ENCODE assay signal across 9 mouse cellular contexts in the genomic region with DNA sequence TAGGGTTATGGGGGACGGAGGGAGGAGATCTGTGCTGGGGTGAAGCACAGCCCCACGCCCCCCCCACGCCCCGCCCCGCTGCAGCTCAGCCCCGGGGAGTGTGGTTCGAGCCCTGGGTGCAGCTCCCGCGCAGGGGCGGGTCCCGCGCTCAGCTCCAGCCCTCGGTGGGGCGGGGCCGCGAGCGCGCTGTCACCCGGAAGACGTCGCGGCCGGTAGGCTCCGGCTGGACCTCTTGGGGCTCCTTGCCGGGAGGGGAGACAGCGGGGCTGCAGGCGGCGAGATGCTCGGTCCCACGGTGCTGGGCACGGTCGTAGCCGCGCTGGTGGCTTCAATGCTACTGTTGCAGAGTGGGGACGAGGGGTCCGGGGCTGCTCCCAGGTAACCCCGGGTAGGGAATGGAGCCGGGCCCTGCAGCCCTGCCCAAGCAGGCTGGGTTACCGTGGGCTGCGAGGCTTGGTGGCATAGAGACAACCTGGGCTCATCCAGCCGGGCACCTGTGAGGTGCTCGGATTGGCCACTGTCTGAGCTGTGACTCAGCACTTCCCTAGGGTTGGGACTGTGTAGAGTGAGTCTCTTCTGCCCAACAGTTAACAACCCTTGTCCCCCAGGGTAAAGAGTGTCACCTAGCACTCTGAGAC. TPM values are rescaled to one million over a fixed set of nuclear protein-coding genes. Genes with fewer than 3 reads are reported as not detected.
DNase-seq lines count a peak whose midpoint lies in the region; ATAC-seq and TF ChIP-seq lines count a peak whose summit lies in the region.
"Had no signal": no experiment of that assay in that cellular context is flagged by ENCODE, and none has a peak within 500 bp of the region (broad histone marks: within the 10 kb centered on the region; RNA-seq: fewer than 3 reads in every experiment).

Gene Htatip2 (plus strand): TSS at position 182 of the 638 bp plus-strand sequence.

- 1% methylated on average over 39 of the region's 42 CpGs for WGBS in hindbrain, postnatal 0 days
- 2% methylated on average over 42 of the region's 42 CpGs for WGBS in limb, embryonic 12.5 days
- WGBS in midbrain, embryonic 12.5 days, result 2% methylated on average over 41 of the region's 42 CpGs

- H3K36me3 ChIP-seq in hindbrain, postnatal 0 days (ENCODE audit: insufficient read depth, low read length), result no peaks in the 10 kb centered on the region
- H3K36me3 ChIP-seq in limb, embryonic 12.5 days, result no peaks in the 10 kb centered on the region
- no peaks in the 10 kb centered on the region for H3K36me3 ChIP-seq in midbrain, embryonic 12.5 days
- no peaks in the 10 kb centered on the region for H3K36me3 ChIP-seq in splenic B cell, adult 2 months (ENCODE audit: control insufficient read depth, insufficient read depth, low read length, poor library complexity, severe bottlenecking)

- H3K9me3 ChIP-seq in hindbrain, postnatal 0 days (ENCODE audit: low read length), result no peaks in the 10 kb centered on the region
- H3K9me3 ChIP-seq in limb, embryonic 12.5 days, result 0 out of 2 replicates have a peak, but pooled peaks cover 6% of the 10 kb centered on the region
- no peaks in the 10 kb centered on the region for H3K9me3 ChIP-seq in midbrain, embryonic 12.5 days

- 0 out of 2 replicates have a peak, but pooled peaks cover 6% of the 10 kb centered on the region for H3K4me1 ChIP-seq in hindbrain, postnatal 0 days (ENCODE audit: insufficient read depth, low read length)
- 0 out of 2 replicates have a peak, but pooled peaks cover 5% of the 10 kb centered on the region for H3K4me1 ChIP-seq in limb, embryonic 12.5 days (replicated peaks)
- H3K4me1 ChIP-seq in midbrain, embryonic 12.5 days, result peaks cover 5% of the 10 kb centered on the region; the same call in 1 of the 2 replicates

- TF ChIP-seq CTCF in hindbrain, postnatal 0 days (IDR thresholded peaks at IDR 0.05; ENCODE audit: low read depth), result no peak

- peak within 1 kb of the TSS; percentile 44 for H3K4me3 ChIP-seq in hindbrain, postnatal 0 days (ENCODE audit: low read length)
- peak within 1 kb of the TSS; percentile 56 for H3K4me3 ChIP-seq in limb, embryonic 12.5 days (replicated peaks)
- peak within 1 kb of the TSS; percentile 45 for H3K4me3 ChIP-seq in midbrain, embryonic 12.5 days

- H3K4me2 ChIP-seq in hindbrain, postnatal 0 days (ENCODE audit: low read depth, low read length), result peak within 1 kb of the TSS; percentile 72
- peak within 1 kb of the TSS; percentile 87 for H3K4me2 ChIP-seq in limb, embryonic 12.5 days
- H3K4me2 ChIP-seq in midbrain, embryonic 12.5 days (replicated peaks), result peak within 1 kb of the TSS; percentile 71

- H3K27ac ChIP-seq in hindbrain, postnatal 0 days, result no peak within 1 kb of the TSS
- H3K27ac ChIP-seq in limb, embryonic 12.5 days, result no peak within 1 kb of the TSS
- no peak within 1 kb of the TSS for H3K27ac ChIP-seq in midbrain, embryonic 12.5 days (replicated peaks)

- peaks cover 13% of the 10 kb centered on the region; the same call in 1 of the 2 replicates for H3K27me3 ChIP-seq in hindbrain, postnatal 0 days (ENCODE audit: insufficient read depth, low read length)
- peaks cover 42% of the 10 kb centered on the region for H3K27me3 ChIP-seq in limb, embryonic 12.5 days
- peaks cover 80% of the 10 kb centered on the region for H3K27me3 ChIP-seq in midbrain, embryonic 12.5 days
- H3K27me3 ChIP-seq in splenic B cell, adult 2 months (ENCODE audit: control insufficient read depth, insufficient read depth, low read length, poor library complexity, severe bottlenecking), result no peaks in the 10 kb centered on the region
- H3K27me3 ChIP-seq: CH12.LX had no signal

- peak within 1 kb of the TSS; percentile 43; the same call in 1 of the 2 replicates for H3K9ac ChIP-seq in hindbrain, postnatal 0 days (replicated peaks; ENCODE audit: low read length)
- peak within 1 kb of the TSS; percentile 58 for H3K9ac ChIP-seq in limb, embryonic 12.5 days (replicated peaks)
- H3K9ac ChIP-seq in midbrain, embryonic 12.5 days (replicated peaks), result peak within 1 kb of the TSS; percentile 54

- ATAC-seq in hindbrain, postnatal 0 days, result peak; percentile 67
- ATAC-seq in limb, embryonic 12.5 days (ENCODE audit: insufficient number of reproducible peaks, insufficient read depth, low FRiP score, low TSS enrichment, low read depth), result peak; percentile 55
- peak; percentile 64 for ATAC-seq in midbrain, embryonic 12.5 days (ENCODE audit: low FRiP score, low read depth)

- DNase-seq in cerebellum, adult 18-20 months, result peak; percentile 22 to 35
- no peak for DNase-seq in cerebellum, adult 11 months
- peak; percentile 25 to 46 for DNase-seq in cerebellum, postnatal 25 days
- DNase-seq in gastrocnemius, postnatal 25 days, result peak; percentile 44
- DNase-seq in hindbrain, postnatal 0 days (ENCODE audit: low spot score), result peak; percentile 32
- peak; percentile 70 for DNase-seq in splenic B cell, adult 2 months (ENCODE audit: low read depth, low spot score)

RNA-seq across cellular contexts. Expression of gene Htatip2, which starts in this region (rescaled TPM):
- 1 to 10 TPM; 2.2 to 4.3 TPM for total RNA-seq in gastrocnemius, postnatal 25 days (2021)
- 1.5 TPM in 1 of 2 replicates, not detected in the other for total RNA-seq in hindbrain, postnatal 0 days (2014; rRNA removed)
- polyA plus RNA-seq in hindbrain, postnatal 0 days (2015; fragmentation: Nextera tagmentation; extraction: Ambion mirVana), result 7.1 and 8.5 TPM in 2 replicates
- polyA plus RNA-seq in limb, embryonic 12.5 days (2016; fragmentation: Nextera tagmentation; extraction: Ambion mirVana), result 3.5 and 5.6 TPM in 2 replicates
- polyA plus RNA-seq in midbrain, embryonic 12.5 days (2016; fragmentation: Nextera tagmentation; extraction: Ambion mirVana), result 9.3 and 12.2 TPM in 2 replicates
- total RNA-seq: CH12.LX had no signal
